Comparison of ENCODE assay signal across 8 mouse cellular contexts in genomic region chr5:140505208-140505780, GRCm38 (mm10). TPM values are rescaled to one million over a fixed set of nuclear protein-coding genes. Genes with fewer than 3 reads are reported as not detected.
A peak's percentile ranks its signal among the peaks of the same experiment; 100 is the strongest.
DNase-seq lines count a peak whose midpoint lies in the region; ATAC-seq and TF ChIP-seq lines count a peak whose summit lies in the region.

Chst12 (plus strand) TSS chr5:140505550.

- peaks cover 4 to 27% of the 10 kb centered on the region in 2 experiments for H3K4me1 ChIP-seq in MEL (ENCODE audit: control insufficient read depth in 1 of 2, insufficient read depth in 2 of 2, low read length in 2 of 2)
- peaks cover 26% of the 10 kb centered on the region for H3K4me1 ChIP-seq in cerebellum, adult 2 months (ENCODE audit: control insufficient read depth, insufficient read depth, low read length)
- H3K4me1 ChIP-seq in forebrain, postnatal 0 days (ENCODE audit: insufficient read depth): peaks cover 14% of the 10 kb centered on the region
- H3K4me1 ChIP-seq in lung, embryonic 15.5 days: peaks cover 64% of the 10 kb centered on the region

- peak; percentile 98 for ATAC-seq in forebrain, postnatal 0 days
- peak; percentile 95 for ATAC-seq in lung, embryonic 15.5 days (ENCODE audit: borderline replicate concordance, extremely low read depth, low FRiP score, low TSS enrichment)

- WGBS in cerebellum, adult 2 months: under 1% methylated on average over 38 of the region's 38 CpGs
- WGBS in forebrain, postnatal 0 days: under 1% methylated on average over 38 of the region's 38 CpGs
- 1% methylated on average over 38 of the region's 38 CpGs for WGBS in lung, embryonic 15.5 days

- TF ChIP-seq EP300 in MEL (IDR thresholded peaks at IDR 0.05; ENCODE audit: low read depth in 1 of 2, low read length in 2 of 2): peak in 1 of 2 experiments; percentile 4; a peak in 1 of 4 replicates

- peak within 1 kb of the TSS; percentile 1; the same call in 1 of the 2 replicates for H3K27ac ChIP-seq in MEL (ENCODE audit: control insufficient read depth, low read depth, low read length)
- peak within 1 kb of the TSS; percentile 26; the same call in 1 of the 2 replicates for H3K27ac ChIP-seq in cerebellum, adult 2 months (ENCODE audit: insufficient read depth, low read length)
- H3K27ac ChIP-seq in forebrain, postnatal 0 days (ENCODE audit: low read depth, low read length): peak within 1 kb of the TSS; percentile 76
- peak within 1 kb of the TSS; percentile 67 for H3K27ac ChIP-seq in lung, embryonic 15.5 days

- H3K9me3 ChIP-seq in MEL (replicated peaks; ENCODE audit: insufficient read depth, low read length): no peaks in the 10 kb centered on the region
- no peaks in the 10 kb centered on the region for H3K9me3 ChIP-seq in forebrain, postnatal 0 days (ENCODE audit: low read length)
- no peaks in the 10 kb centered on the region for H3K9me3 ChIP-seq in lung, embryonic 15.5 days

- peaks cover 0 to 10% of the 10 kb centered on the region in 2 experiments; a peak in 2 of 4 replicates for H3K36me3 ChIP-seq in MEL (ENCODE audit: control insufficient read depth in 1 of 2, insufficient read depth in 2 of 2, low read length in 2 of 2)
- no peaks in the 10 kb centered on the region for H3K36me3 ChIP-seq in forebrain, postnatal 0 days (ENCODE audit: insufficient read depth)
- H3K36me3 ChIP-seq in lung, embryonic 15.5 days: no peaks in the 10 kb centered on the region

- peak within 1 kb of the TSS; percentile 74 for H3K4me2 ChIP-seq in forebrain, postnatal 0 days (ENCODE audit: low read depth)
- H3K4me2 ChIP-seq in lung, embryonic 15.5 days: peak within 1 kb of the TSS; percentile 90

- H3K79me2 ChIP-seq in MEL (ENCODE audit: control insufficient read depth, insufficient read depth, low read length, poor library complexity): no peaks in the 10 kb centered on the region; the same call in 1 of the 2 replicates

- no peak for TF ChIP-seq RAD21 in MEL (IDR thresholded peaks at IDR 0.05; ENCODE audit: low read depth, low read length)

- peak within 1 kb of the TSS; percentile 58 to 78 for H3K4me3 ChIP-seq in MEL (ENCODE audit: control insufficient read depth in 1 of 2, insufficient read depth in 1 of 2, low read depth in 2 of 2, low read length in 2 of 2)
- peak within 1 kb of the TSS; percentile 89 for H3K4me3 ChIP-seq in cerebellum, adult 2 months (replicated peaks; ENCODE audit: insufficient read depth, low read depth, low read length)
- H3K4me3 ChIP-seq in forebrain, postnatal 0 days (ENCODE audit: low read depth, low read length): peak within 1 kb of the TSS; percentile 68
- peak within 1 kb of the TSS; percentile 77 for H3K4me3 ChIP-seq in lung, embryonic 15.5 days

- TF ChIP-seq CTCF in MEL (IDR thresholded peaks at IDR 0.05 in 2 of 3, conservative IDR thresholded peaks at IDR 0.05 in 1 of 3; ENCODE audit: control insufficient read depth in 1 of 3, insufficient read depth in 1 of 3, low read depth in 2 of 3, low read length in 3 of 3, poor library complexity in 1 of 3, severe bottlenecking in 1 of 3): no peak
- no peak for TF ChIP-seq CTCF in cerebellum, adult 2 months (IDR thresholded peaks at IDR 0.05; ENCODE audit: borderline replicate concordance, insufficient read depth, low read depth, low read length)
- peak; percentile 31; the same call in 1 of the 2 replicates for TF ChIP-seq CTCF in forebrain, postnatal 0 days (IDR thresholded peaks at IDR 0.05; ENCODE audit: low read depth)

- H3K9ac ChIP-seq in MEL (ENCODE audit: control insufficient read depth, low read depth, low read length, poor library complexity, severe bottlenecking): peak within 1 kb of the TSS; percentile 54
- H3K9ac ChIP-seq in forebrain, postnatal 0 days: peak within 1 kb of the TSS; percentile 78
- peak within 1 kb of the TSS; percentile 68 for H3K9ac ChIP-seq in lung, embryonic 15.5 days

- no peaks in the 10 kb centered on the region for H3K27me3 ChIP-seq in MEL (ENCODE audit: control insufficient read depth in 1 of 2, insufficient read depth in 2 of 2, low read length in 2 of 2)
- no peaks in the 10 kb centered on the region for H3K27me3 ChIP-seq in cerebellum, adult 2 months (ENCODE audit: control insufficient read depth, insufficient read depth, low read length)
- H3K27me3 ChIP-seq in forebrain, postnatal 0 days (ENCODE audit: insufficient read depth, low read length): no peaks in the 10 kb centered on the region
- no peaks in the 10 kb centered on the region for H3K27me3 ChIP-seq in lung, embryonic 15.5 days

- peak; percentile 38 to 84; a peak in 3 of 4 replicates for TF ChIP-seq POLR2A in MEL (IDR thresholded peaks at IDR 0.05; ENCODE audit: control insufficient read depth in 1 of 2, insufficient read depth in 1 of 2, low read depth in 1 of 2, low read length in 2 of 2, poor library complexity in 1 of 2)
- peak; percentile 87 for TF ChIP-seq POLR2A in cerebellum, adult 2 months (IDR thresholded peaks at IDR 0.05; ENCODE audit: borderline replicate concordance, insufficient read depth, low read length)

- peak; percentile 99 for DNase-seq in MEL (ENCODE audit: low read depth, low spot score)
- DNase-seq in cerebellum, adult 2 months: peak; percentile 99
- peak; percentile 100 for DNase-seq in forebrain, postnatal 0 days
- peak; percentile 99 for DNase-seq in heart, postnatal 4 days
- peak; percentile 99 for DNase-seq in layer of hippocampus, adult 8-10 months (ENCODE audit: low spot score in 2 of 2)
- DNase-seq in ovary, adult 18-20 months (ENCODE audit: low spot score): peak; percentile 99
- peak; percentile 100 for DNase-seq in thymus, postnatal 0 days (ENCODE audit: low spot score)

TF ChIP-seq in MEL, 35 proteins besides CTCF, POLR2A, EP300 and RAD21:
- TF ChIP-seq ETS1 (IDR thresholded peaks at IDR 0.05; ENCODE audit: low read depth, low read length): 0 out of 2 replicates have a peak, but pooled peaks have one; percentile 27
- TF ChIP-seq MXI1 (IDR thresholded peaks at IDR 0.05; ENCODE audit: low read depth, low read length): peak; percentile 99
- TF ChIP-seq MAX (IDR thresholded peaks at IDR 0.05; ENCODE audit: low read length): peak; percentile 99
- peak; percentile 92 for TF ChIP-seq MYC (IDR thresholded peaks at IDR 0.05; ENCODE audit: low read depth, low read length)
- TF ChIP-seq MAZ (IDR thresholded peaks at IDR 0.05; ENCODE audit: low read depth, low read length): peak; percentile 91; the same call in 1 of the 2 replicates
- no peak for TF ChIP-seq POLR2AphosphoS2 (IDR thresholded peaks at IDR 0.05; ENCODE audit: low read length)
- TF ChIP-seq TBP (IDR thresholded peaks at IDR 0.05; ENCODE audit: low read depth, low read length): peak; percentile 69; the same call in 1 of the 2 replicates
- TF ChIP-seq TCF12 (IDR thresholded peaks at IDR 0.05; ENCODE audit: low read depth, low read length): peak; percentile 37; the same call in 1 of the 2 replicates
- TF ChIP-seq NRF1 (IDR thresholded peaks at IDR 0.05; ENCODE audit: insufficient read depth, low read depth, low read length, poor library complexity, severe bottlenecking): peak; percentile 92
- no peak for TF ChIP-seq UBTF (IDR thresholded peaks at IDR 0.05; ENCODE audit: borderline replicate concordance, insufficient read depth, low read depth, low read length)
- TF ChIP-seq NELFE (IDR thresholded peaks at IDR 0.05; ENCODE audit: low read depth, low read length): peak; percentile 72
- TF ChIP-seq GATA1 (IDR thresholded peaks at IDR 0.05; ENCODE audit: low read depth, low read length): no peak
- TF ChIP-seq HCFC1 (IDR thresholded peaks at IDR 0.05; ENCODE audit: low read depth, low read length): peak; percentile 73; the same call in 1 of the 2 replicates
- no peak for TF ChIP-seq GABPA (IDR thresholded peaks at IDR 0.05; ENCODE audit: low read depth, low read length)
- TF ChIP-seq BHLHE40 (IDR thresholded peaks at IDR 0.05; ENCODE audit: borderline replicate concordance, low read depth, low read length): no peak
- peak; percentile 72 for TF ChIP-seq USF1 (IDR thresholded peaks at IDR 0.05; ENCODE audit: low read depth, low read length)
- no peak for TF ChIP-seq TAL1 (IDR thresholded peaks at IDR 0.05; ENCODE audit: low read length)
- TF ChIP-seq MAFK (IDR thresholded peaks at IDR 0.05; ENCODE audit: borderline replicate concordance, low read depth, low read length): no peak
- TF ChIP-seq SIN3A (IDR thresholded peaks at IDR 0.05; ENCODE audit: low read length): peak; percentile 99
- 0 out of 2 replicates have a peak, but pooled peaks have one; percentile 22 for TF ChIP-seq ELF1 (IDR thresholded peaks at IDR 0.05; ENCODE audit: low read depth, low read length)
- TF ChIP-seq CHD2 (IDR thresholded peaks at IDR 0.05; ENCODE audit: low read length): peak; percentile 94
TF ChIP-seq in MEL: peak in this region for 14.

RNA-seq across cellular contexts. Expression of gene Chst12, which starts in this region (rescaled TPM):
- 2.7 and 4.1 TPM in 2 replicates for total RNA-seq in MEL (2012; rRNA removed)
- 1 to 10 TPM in 1 of 2 experiments, not detected in 1; 8.6 TPM for polyA plus RNA-seq in MEL (2012; ENCODE audit: insufficient read depth in 1 of 2, insufficient read length in 2 of 2, low read depth in 1 of 2, low replicate concordance in 2 of 2, missing spikeins in 1 of 2)
- 20.9 and 22.5 TPM in 2 replicates for polyA plus RNA-seq in cerebellum, adult 2 months (2012; rRNA removed)
- total RNA-seq in forebrain, postnatal 0 days (2014; rRNA removed): 11.0 and 11.5 TPM in 2 replicates
- 19.1 and 22.4 TPM in 2 replicates for polyA plus RNA-seq in forebrain, postnatal 0 days (2015; fragmentation: Nextera tagmentation; extraction: Ambion mirVana)
- total RNA-seq in heart, postnatal 4 days (2021): 1 to 10 TPM; 6.3 to 7.0 TPM
- total RNA-seq in layer of hippocampus, adult 8-10 months (2022): 10 to 100 TPM; 14.3 to 24.0 (median 18.8) TPM
- polyA plus RNA-seq in lung, embryonic 15.5 days (2015; fragmentation: Nextera tagmentation; extraction: Ambion mirVana): 21.4 and 22.6 TPM in 2 replicates
- polyA plus RNA-seq in thymus, postnatal 0 days (2015; fragmentation: Nextera tagmentation; extraction: Ambion mirVana): 14.7 and 17.5 TPM in 2 replicates

Comparison
In these comparisons a context has a peak if more than half of its experiments do, and no peak if none do; other contexts are left out.
1. Peak in every context shown above with its lines: DNase-seq, ATAC-seq, H3K4me3 ChIP-seq and H3K27ac ChIP-seq.
2. H3K27ac ChIP-seq: peak in every context shown above with its lines; median percentile 76 in forebrain, postnatal 0 days; 67 in lung, embryonic 15.5 days; 26 in cerebellum, adult 2 months; 1 in MEL.